Mouse (Mus musculus): ENCODE measurements around the gene Zfp13. TPM values are rescaled to one million over a fixed set of nuclear protein-coding genes. Genes with fewer than 3 reads are reported as not detected.

The Zfp13 gene
- total RNA-seq, 4 experiments from 2014 or later: 2.8 to 3.9 (median 3.2) TPM

DNA sequence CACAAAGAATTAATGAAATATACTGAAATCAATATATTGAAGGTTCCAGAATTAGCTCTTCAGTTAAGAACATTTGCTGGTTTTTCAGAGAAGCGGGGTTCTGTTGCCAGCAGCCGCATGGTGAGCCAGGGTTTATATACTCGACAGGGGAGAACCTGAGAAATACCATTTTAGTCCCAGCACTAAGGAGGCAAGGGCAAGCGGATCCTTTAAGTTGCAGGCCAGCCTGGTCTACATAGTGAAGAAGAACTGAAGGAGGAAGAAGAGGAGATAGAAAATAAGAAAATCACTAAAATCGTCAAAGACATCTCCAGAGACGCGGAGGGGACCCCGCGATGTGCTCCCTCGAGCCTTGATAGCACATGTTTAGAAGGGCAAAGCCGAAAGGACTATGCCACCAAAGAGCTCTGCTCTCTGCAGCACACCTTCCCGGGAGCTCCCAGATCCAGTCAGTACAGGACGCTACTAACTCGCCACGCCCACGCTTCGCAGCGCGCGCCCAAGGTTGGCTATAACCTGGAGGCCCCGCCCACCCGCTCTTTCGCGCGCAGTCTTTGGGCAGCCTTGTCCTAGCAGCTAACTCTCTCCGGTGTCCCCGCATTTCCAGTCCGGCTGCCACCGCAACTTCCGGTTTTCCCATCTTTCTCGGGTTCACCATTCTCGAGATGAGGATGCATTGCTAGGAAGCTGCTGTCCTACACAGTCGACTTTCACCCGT is 6.9 kb downstream of the Zfp13 start:
- DNase-seq (ENCODE audit: low spot score in 2 of 2): peak; percentile 90 to 95

DNA sequence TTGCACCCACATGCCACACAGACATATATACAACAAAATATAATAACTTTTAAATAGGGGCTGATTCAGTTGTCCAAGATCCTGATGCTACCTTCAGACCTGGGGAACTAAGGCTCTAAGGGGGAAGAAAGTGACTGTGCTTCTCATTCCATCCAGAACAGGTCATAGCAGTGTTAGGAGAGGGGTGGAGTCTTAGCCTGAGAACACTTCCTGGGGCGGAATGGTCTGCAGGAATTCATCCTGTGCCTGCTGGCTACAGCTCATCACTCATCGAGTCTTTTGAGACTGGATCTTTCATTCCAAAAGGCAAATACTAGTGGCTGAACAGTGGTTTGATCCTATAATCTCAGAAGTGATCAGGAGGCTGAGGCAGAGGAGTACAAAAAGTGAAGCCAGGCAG is 12.0 kb downstream of the Zfp13 start:
- no peak for DNase-seq (ENCODE audit: low spot score in 2 of 2)

DNA sequence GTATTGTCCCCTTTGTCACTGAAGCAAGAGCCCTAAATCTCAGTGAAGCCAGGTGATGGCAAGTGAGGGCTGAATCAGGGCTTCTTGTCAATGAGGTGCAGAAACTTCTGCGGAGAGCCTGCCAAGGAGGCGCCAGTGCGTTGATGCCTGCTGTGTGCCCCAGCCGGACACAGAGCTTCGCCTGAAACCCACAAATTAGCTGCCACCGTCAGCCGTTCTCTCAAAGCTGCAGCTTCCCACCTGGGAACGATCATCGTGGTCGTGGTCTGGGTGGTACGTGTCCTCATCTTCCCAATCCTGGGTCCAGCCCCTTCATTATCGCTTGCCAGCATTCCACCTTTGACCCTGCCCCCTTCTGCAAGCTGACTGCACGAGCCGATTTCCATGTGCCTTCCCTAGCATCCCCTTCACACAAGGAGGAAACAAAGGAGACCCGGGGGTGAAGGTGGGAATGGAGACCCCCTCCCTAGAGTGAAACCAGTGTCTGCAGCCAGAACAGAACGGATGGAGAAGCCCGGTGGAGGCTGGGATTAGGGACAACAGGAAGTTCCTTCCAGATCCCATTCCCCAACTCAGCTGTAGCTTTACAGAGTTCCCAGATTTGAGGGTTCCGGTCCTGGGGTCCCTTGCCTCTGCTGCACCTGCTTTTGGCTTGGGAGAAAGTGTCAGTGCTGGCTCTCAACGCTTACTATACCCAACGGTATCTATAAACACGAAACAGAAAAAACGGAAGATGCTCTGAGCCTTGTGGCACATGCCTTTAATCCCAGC is 13.4 kb downstream of the Zfp13 start:
- DNase-seq (ENCODE audit: low spot score in 2 of 2): no peak

DNA sequence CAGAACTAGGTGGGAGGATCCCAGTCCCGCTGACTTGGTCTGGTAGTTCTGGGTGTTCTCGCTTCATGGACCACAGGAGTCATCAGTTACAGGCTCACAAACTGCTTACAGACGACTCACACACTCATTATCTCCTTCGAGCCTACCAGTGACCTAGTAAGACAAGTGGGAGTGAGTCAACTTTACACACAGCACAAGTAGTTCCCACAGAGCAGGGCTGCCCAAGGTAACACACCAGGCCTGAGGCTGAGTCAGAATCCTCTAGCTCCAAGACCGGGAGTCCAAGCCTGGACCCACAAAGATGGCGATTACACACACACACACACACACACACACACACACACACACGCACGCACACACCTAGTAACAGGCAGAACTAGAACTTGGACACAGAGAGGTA is 14.5 kb downstream of the Zfp13 start:
- no peak for DNase-seq (ENCODE audit: low spot score in 2 of 2)

DNA sequence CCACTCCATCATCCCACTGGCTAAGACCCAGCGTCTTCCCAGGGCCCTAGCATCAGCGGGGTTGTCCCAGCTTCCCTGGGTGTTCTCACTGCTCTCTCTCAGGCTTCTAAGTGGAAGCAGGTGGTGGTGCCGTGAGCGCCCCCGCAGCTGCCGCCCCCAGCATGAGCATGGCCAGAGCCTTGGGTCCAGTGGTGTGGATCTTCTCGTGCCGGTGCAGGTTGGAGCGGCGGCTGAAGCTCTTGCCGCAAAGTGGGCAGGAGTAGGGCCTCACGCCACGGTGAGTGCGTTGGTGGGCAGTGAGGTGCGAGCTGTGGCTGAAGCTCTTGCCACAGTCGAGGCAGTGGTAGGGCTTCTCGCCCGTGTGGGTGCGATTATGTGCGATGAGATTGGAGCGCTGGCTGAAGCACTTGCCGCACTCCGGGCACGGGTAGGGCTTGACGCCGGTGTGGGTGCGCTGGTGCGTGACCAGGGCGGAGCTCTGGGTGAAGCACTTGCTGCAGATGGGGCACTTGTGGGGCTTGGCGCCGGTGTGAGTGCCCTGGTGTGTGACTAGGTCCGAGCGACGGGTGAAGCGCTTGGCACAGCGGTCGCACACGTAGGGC is 23.2 kb downstream of the Zfp13 start:
- no peak for DNase-seq (ENCODE audit: low spot score in 2 of 2)

DNA sequence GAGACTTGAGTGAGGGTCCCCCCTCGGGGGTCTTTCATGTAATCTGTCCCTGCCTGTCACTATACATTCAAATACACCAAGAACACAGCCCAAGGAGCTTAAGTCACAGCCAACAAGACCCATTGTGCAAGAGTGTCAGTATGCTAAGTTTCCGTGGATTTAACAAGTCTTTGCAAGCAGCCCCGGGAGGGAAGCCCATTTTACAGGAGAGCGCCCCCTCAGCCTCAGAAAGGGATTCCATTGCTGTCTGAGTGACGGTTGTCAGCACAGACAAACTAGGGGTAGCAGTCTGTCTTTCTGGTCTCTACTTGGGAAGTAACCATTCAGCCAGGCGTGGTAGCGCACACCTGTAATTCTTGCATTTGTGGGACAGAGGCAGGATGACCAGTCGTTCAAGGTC is 25.2 kb downstream of the Zfp13 start:
- no peak for DNase-seq (ENCODE audit: low spot score in 2 of 2)

DNA sequence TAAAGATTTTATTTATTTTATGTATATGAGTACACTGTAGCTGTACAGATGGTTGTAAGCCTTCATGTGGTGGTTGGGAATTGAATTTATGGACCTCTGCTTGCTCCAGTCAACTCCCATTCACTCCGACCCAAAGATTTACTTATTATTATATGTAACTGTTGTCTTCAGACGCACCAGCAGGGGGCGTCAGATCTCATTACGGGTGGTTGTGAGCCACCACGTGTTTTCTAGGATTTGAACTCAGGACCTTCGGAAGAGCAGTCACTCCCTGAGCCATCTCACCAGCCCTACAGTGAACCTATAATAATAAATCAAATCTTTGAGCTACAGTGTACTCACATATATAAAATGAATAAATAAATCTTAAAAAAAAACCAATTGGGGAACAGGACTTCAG is 27.2 kb downstream of the Zfp13 start:
- DNase-seq (ENCODE audit: low spot score in 2 of 2): no peak

DNA sequence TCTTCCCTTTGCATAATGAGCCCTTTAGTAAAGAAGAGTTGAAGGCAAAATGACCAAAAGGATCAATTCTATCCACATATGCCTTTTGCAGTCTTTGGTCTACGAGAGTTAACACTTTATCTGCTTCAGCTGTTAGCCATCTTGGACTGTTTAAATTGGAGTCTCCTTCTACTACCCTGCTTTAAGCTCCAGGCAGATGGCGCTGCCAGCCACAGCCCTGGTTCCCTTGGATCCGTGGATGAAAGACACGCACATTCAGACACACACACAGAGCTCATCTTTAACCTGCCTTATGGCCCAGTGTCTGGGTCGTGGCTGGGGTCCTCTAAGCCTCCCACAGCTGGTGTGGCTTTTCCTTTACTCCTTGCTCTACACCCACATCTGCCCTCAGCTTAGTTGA is 28.2 kb downstream of the Zfp13 start:
- DNase-seq (ENCODE audit: low spot score in 2 of 2): no peak

DNA sequence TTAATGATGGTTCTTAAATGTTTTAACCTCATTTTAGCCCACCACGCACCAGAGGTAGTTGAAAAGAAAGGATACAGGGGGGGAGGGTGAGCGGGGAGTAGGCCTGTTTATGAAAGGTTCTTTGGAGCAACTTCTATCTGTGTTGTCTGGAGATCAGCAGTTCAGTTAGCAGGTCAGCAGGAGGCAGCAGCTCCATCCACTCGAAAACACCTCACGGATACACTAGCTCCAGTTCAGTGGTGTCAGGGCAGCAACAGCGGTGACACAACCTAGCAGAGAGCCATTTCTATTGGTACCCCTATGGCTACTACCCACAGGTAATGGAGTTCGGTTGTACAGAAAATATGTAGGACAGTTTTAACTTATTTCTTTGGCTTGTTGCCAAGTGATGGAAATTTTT is 29.3 kb downstream of the Zfp13 start:
- DNase-seq (ENCODE audit: low spot score in 2 of 2): no peak

DNA sequence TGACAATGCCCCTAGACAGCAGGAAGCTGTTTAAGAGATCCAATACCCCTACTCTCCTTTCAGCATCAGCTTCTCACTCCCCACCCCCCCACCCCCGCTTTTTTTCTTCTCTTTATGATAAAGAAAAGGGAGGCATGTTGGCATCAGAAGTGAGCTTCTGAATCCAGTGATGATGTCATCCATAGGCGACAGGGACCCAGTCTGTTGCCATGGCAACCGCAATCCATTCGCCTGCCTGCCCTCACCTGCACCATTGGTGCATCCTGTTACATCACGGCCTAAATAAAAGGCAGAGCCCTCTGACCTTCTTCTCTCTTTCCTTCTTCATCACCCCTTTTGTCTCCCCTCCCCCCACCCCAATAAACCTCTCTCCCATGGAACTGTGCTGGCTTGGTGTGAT is 30.9 kb downstream of the Zfp13 start:
- DNase-seq (ENCODE audit: low spot score in 2 of 2): no peak

DNA sequence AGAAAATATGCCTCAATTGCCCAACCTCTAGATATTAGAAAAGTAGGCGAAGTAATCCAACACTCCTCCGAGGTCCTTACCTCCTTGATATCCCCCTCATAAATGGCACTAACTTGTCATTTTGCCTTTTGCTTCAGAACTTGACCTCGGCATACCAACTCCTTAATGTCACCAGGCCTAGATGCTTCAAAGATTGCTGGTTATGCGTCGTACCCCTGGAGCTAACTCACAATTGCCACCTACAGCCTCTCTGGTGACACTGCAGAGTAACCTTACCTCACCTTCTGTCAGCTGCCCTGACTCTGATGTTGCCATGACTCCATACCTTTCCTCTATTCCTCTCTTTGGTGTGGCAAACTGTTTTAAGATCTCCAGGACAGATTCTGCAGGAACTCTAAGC is 32.5 kb downstream of the Zfp13 start:
- DNase-seq (ENCODE audit: low spot score in 2 of 2): no peak

DNA sequence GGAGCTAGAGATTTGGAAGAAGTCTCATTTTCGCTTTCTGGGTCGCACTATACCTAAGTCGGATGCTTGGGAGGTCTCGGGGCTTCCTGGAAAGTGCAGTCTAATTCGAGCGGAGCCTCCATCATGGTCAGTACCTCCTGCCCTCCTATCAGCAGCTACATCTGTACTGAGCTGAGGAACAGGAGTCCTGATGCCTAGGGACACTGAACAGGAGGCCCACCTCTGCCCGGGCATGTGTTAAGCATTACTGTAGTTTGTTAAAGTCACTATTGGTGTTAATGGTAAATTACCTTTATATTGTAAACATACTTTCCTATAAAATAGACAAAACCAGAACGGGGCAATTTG is 34.9 kb downstream of the Zfp13 start:
- no peak for DNase-seq (ENCODE audit: low spot score in 2 of 2)

DNA sequence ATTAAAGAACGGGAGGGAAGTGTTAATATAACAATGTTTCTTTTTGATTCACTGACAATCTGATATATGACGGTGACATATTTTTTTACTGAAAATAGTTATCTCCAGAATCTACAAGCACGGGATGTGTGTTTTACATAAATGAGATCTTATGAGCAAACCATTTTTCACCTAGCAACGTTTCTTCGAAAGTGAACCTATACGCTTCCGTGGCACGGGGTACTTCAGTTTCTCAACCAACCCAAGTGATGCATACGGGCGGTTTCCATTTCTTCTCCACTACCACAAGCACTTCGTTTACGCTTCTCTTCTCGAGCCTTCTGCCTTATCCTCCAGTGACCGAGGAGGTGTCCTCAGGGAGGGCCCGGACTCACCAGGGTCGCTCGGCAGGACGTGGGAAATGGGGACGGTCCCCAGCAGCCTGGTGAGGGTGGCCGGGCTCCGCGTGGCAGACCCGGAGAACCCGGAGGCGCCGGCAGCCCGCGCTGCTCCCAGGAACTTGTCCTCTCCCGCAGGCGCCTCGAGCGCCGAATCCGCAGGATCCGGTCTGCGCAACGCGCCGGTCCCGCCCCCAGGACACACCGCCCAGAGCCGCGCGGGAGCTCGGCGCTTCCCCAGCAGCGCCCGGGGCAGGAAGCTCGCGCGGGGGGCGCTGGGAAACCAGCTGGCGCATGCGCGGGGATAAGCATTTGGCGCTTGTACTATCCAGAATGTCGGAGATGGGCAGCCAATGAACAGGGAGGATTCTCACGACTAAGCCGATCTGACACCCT is 35.5 kb downstream of the Zfp13 start, which contains the start of gene Zfp213:
Gene Zfp213 (minus strand): TSS at position 644 of the 773 bp plus-strand sequence.
- peak; percentile 90 to 94 for DNase-seq (ENCODE audit: low spot score in 2 of 2)

DNA sequence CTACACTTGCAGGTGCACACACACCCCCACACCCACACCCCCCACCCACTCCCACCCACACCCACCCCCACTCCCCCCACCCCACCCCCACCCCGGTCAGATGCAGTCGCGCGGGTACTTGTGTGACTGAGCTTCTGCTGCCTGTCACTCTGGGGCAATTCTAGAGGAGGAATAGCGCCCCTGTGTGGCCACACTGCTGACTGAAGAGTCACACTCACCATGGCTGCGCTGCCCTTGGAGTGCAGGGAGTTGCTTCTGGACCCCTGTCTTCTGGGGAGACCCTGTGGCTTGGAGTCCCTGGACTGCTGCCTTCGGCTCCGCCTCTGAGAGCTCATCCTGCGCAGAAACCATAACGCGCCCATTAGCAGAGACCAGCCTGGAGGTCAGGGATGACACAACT is 39.5 kb downstream of the Zfp13 start:
- no peak for DNase-seq (ENCODE audit: low spot score in 2 of 2)

DNA sequence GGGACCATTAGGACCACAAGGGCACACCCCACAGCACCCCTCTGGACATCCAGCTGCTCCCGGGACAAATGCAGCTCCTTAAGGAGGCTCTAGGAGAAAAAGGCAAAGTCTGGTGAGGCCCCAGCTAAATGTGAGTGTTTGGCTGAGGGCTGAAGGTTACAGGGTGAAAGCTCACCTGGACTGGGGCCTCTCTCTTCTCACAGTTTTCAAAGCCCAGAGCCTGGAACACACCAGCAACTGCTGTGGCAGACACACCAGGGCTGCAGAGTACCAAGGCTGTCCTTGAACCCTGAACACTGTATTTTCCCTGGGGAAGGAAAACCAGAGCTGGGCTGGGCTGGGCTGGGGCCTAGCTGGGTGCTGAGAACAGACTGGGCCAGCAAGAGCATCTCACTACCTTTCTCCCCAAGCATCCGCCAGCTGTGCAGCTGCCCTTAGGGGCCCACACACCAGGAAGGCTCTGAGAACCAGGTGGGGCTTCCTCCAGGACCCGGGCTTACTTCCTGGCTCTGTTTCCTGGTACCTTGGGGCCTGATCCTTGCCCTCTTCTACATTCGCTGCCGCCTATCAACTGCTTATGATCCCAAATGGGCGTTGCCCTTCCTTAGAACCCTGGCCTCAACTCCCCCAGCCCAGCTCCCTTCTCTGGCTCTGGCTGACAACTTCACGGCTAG is 43.9 kb downstream of the Zfp13 start:
- DNase-seq (ENCODE audit: low spot score in 2 of 2): no peak

DNA sequence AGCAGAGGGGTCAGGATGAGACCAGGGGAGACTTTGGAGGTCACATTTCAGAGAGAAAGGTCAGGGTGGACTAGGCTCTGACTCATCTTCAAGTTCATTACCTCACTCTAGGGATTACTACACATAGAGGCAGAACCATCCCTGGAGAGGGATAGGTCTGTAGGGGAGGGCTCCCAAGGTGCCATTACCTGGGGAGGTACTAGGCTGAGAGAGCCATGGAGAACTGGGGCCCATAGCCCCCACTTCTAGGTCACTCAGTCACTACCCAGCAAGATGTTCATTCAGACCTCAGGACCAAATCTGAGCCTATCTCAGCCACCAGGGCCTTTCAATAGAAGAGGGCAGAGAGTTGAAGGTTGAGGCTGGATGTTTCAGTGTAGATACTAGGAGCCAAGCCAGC is 45.0 kb downstream of the Zfp13 start:
- DNase-seq (ENCODE audit: low spot score in 2 of 2): no peak

DNA sequence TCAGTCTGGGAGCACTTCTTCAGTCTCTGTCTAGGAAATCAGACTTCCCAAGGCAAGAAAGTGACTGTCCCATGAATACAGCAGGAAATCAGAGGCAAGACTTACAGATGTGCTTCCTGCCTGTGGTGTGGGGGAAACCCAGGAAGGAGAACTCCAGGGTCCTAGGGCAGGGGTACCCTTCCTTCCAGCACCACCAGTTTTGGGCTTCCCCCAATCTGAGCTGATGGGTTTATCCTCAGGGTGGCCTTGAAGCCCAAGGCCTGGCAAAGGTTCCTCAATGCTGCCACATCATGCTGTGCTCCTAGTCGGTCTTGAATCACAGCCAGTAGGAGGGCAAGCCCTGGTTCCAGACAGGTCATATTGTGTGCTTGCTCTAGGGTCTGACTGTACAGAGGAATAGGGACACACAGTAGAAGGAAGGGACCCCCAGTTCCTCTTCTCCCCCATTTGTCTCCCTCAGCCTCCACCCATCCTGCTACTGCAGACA is 45.6 kb downstream of the Zfp13 start:
- DNase-seq (ENCODE audit: low spot score in 2 of 2): no peak

DNA sequence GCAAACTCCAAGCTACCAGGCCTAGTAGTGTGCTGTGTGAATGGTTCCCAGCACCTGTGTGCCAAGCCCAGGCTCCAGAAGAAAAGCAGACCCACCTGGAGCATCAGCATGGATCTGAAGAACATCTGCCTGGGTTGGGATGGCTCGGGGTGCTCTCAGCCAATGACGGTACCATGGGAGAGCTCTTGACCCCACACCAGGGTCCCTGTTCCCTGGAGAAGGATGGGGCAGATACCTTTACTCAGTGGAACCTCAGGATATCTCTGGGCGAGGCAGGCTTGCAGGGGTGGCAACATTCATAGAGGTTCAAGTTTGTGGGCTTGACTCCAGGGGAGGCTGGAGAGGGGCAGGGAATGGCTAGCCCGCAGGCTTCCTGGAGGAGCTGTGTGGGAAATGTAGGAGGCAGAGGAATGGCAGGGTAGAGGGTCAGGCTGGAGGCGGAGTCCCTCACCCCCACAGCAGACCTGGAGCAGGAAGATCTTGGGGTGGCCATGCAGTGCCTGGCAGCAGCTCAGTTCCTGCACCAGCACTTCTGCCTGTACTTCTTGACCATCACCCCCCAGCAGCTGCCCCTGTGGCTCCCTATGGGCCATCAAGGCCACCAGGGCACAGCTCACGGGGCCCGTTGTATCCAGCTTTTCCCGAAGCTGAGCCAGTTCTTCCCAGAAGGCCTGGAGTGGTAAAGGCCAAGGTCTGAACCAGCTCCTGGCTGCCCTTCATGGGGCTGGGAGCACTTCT is 46.2 kb downstream of the Zfp13 start:
- no peak for DNase-seq (ENCODE audit: low spot score in 2 of 2)

DNA sequence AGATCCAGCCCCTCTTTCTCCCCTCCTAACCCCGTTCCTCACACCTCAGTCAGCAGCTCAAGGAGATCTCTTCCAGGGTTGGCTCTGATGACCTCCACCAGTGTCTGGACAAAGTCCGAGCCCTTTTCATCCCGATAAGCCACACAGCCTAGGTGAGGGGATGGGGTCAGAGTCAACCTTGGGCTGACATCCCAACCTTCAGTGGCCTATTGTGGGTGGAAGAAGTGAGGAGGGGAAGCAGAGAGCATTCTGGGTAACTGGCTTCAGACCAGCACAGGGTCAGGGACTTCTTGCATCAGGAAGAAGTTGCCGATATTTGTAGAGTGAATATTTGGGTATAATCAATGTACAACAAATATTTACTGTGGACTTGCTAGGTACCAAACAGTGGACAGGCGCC is 47.3 kb downstream of the Zfp13 start:
- DNase-seq (ENCODE audit: low spot score in 2 of 2): no peak

DNA sequence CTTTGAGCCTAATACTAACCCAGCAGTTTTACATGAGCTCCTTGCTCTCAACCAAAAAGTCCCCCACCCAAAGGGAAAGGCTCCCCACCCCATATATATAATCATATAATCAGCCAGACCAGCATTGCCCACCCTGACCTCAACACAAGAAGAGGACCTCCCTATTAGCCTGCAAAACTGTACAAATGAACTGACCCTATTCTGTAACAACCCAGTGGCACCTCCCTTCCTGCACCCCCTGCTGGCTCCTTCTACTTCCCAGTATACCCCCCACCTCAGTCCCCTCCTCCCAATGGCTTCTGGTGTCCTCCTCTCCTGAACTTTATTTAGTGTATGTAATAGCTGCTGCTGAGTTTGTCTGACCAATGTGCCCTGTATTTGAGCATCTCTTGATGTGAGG is 47.9 kb downstream of the Zfp13 start:
- no peak for DNase-seq (ENCODE audit: low spot score in 2 of 2)

DNA sequence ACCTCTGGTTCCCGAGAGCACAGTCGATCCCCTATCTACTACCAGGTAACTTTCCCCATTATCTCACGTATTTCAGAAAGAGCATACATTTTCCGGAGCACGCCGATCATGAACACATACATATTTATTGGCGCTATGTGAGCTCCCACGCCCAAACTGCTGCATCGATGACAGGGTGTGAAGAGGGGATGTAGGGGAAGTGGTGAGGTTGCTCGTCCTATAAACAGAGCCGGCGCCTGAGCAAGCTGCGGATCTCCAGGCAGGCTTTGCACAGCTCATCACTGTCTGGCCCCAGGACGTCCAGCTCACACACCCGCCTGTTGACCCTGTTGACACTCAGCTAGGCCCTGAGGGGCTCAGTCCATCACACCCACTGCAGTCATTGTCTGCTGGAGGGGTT is 48.4 kb downstream of the Zfp13 start:
- DNase-seq (ENCODE audit: low spot score in 2 of 2): no peak

Measured in gastrocnemius, adult 8-10 months (tissue).